Mouse (Mus musculus): Measurements from ENCODE around the gene Lrba. TPM values are rescaled to one million over a fixed set of nuclear protein-coding genes. Genes with fewer than 3 reads are reported as not detected.

The Lrba gene
- polyA plus RNA-seq, 1 experiment from 2014 or later: 4.2 TPM

DNA sequence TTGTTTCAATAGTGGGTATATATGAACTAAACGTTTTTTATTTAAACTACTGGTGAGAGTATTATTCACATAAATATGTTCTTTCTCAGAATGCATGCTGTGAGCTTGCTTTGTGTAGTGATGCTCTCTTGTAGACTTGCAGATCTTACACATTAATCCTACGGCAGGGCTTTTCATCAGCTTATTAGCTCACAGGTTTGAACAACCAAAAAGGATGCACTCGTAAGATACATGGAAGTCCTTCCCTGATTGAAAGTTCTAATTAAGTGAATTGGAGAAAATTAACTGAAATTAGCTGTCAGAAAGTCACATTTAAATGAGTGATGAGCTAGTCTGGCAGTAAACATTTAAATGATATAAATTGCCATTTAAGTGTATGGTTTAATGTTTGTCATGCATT is 488.3 kb downstream of the Lrba start:
- Histone ChIP-seq H3K9me3 (ENCODE audit: control insufficient read depth, low read length) (no peaks in the 10 kb centered on the region), H3K4me2 (ENCODE audit: low read length) (no peak overlapping the region), H3K36me3 (ENCODE audit: control insufficient read depth, insufficient read depth, low read length) (no peaks in the 10 kb centered on the region), H3K27me3 (ENCODE audit: control insufficient read depth, insufficient read depth, low read length) (no peaks in the 10 kb centered on the region), H3K4me3 (ENCODE audit: control insufficient read depth in 1 of 2, insufficient read depth in 1 of 2, low read depth in 1 of 2, low read length in 2 of 2) (no peak overlapping the region), H3K4me1 (ENCODE audit: control insufficient read depth in 2 of 2, insufficient read depth in 2 of 2, low read length in 2 of 2) (peaks cover 0 to 3% of the 10 kb centered on the region in 2 experiments; a peak in 1 of 4 replicates), H3K27ac (replicated peaks in 1 of 2; ENCODE audit: control insufficient read depth in 1 of 2, insufficient read depth in 1 of 2, low read depth in 2 of 2, low read length in 2 of 2) (no peak overlapping the region), H3K9ac (ENCODE audit: low read length) (no peak overlapping the region)
- ATAC-seq (ENCODE audit: insufficient number of reproducible peaks, insufficient read depth, low FRiP score, low read depth): no peak
- 71% methylated on average over 3 of the region's 3 CpGs for WGBS

DNA sequence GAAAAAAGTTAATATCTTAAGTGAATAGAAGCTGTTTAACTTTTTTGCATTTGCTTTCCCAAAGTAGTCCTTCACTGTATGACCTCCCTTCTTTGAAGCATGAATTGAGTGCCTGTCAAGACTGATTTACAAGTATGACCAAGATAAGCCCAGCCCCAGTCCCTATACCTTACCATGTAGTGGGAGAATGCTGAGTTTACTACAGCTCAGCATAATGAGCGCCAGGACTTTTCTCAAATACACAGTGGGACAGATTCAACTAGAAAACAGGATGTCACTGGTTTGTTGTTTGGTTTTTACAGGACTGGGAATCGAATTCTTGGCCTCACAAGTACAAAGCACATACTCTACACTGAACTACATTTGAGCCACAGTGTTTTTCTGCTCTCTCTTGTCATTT is 490.0 kb downstream of the Lrba start:
- H3K4me2 ChIP-seq (ENCODE audit: low read length): no peak overlapping the region
- 64% methylated on average over 2 of the region's 2 CpGs for WGBS
- no peak overlapping the region for H3K27ac ChIP-seq (replicated peaks in 1 of 2; ENCODE audit: control insufficient read depth in 1 of 2, insufficient read depth in 1 of 2, low read depth in 2 of 2, low read length in 2 of 2)
- H3K4me1 ChIP-seq (ENCODE audit: control insufficient read depth in 2 of 2, insufficient read depth in 2 of 2, low read length in 2 of 2): peaks cover 0 to 3% of the 10 kb centered on the region in 2 experiments; a peak in 1 of 4 replicates
- no peak overlapping the region for H3K9ac ChIP-seq (ENCODE audit: low read length)
- no peaks in the 10 kb centered on the region for H3K36me3 ChIP-seq (ENCODE audit: control insufficient read depth, insufficient read depth, low read length)
- no peak for ATAC-seq (ENCODE audit: insufficient number of reproducible peaks, insufficient read depth, low FRiP score, low read depth)
- H3K27me3 ChIP-seq (ENCODE audit: control insufficient read depth, insufficient read depth, low read length): no peaks in the 10 kb centered on the region
- no peaks in the 10 kb centered on the region for H3K9me3 ChIP-seq (ENCODE audit: control insufficient read depth, low read length)
- H3K4me3 ChIP-seq (ENCODE audit: control insufficient read depth in 1 of 2, insufficient read depth in 1 of 2, low read depth in 1 of 2, low read length in 2 of 2): no peak overlapping the region

DNA sequence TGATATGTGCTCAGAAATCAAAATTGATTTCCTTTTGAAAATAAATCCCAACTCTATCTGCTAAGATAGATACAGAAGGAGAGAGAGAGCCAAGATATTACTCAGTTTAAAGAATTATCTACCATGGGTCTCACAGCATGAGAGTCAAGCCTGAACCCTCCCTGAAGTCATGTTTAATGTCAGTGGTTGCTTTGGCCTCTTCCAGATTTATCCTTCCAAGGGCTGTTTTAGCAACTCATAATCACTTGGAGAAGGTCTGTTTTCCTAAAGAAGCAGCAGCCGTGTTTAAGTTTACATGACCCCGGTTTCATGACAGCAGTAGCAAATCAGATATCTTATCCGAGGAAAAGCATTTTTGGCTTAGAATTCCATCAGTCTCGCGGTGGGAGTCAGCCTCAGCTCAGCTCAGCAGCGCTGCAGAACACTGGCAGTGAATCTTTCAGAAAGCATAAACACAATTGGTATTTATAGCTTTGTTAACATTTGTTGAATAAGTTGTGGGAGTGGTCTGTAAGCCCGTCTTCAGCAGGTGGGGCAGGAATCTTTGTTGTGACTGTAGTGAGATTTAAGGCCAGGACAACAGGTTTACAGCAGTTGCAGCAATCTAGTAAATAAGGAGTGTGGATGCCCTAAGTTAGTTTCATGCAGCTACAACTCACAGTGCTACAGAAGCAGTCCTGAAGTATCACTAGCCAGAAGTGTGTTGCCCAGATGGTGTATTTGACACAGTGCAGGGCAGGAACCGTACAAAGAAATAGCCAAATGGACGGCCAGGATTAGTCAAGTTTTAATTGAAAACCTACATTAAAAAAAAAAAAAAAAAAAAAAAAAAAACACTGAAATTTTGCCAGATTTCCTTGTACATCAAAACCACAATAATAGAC is 499.2 kb downstream of the Lrba start:
- Histone ChIP-seq H3K4me1 (ENCODE audit: control insufficient read depth in 2 of 2, insufficient read depth in 2 of 2, low read length in 2 of 2) (peaks cover 9 to 17% of the 10 kb centered on the region in 2 experiments), H3K4me2 (ENCODE audit: low read length) (peak overlapping the region; percentile 28; the same call in 1 of the 2 replicates), H3K9ac (ENCODE audit: low read length) (no peak overlapping the region), H3K36me3 (ENCODE audit: control insufficient read depth, insufficient read depth, low read length) (no peaks in the 10 kb centered on the region), H3K4me3 (ENCODE audit: control insufficient read depth in 1 of 2, insufficient read depth in 1 of 2, low read depth in 1 of 2, low read length in 2 of 2) (no peak overlapping the region), H3K27me3 (ENCODE audit: control insufficient read depth, insufficient read depth, low read length) (no peaks in the 10 kb centered on the region), H3K9me3 (ENCODE audit: control insufficient read depth, low read length) (no peaks in the 10 kb centered on the region), H3K27ac (replicated peaks in 1 of 2; ENCODE audit: control insufficient read depth in 1 of 2, insufficient read depth in 1 of 2, low read depth in 2 of 2, low read length in 2 of 2) (peak overlapping the region; percentile 4 to 47; a peak in 2 of 4 replicates)
- WGBS: 14% methylated on average over 9 of the region's 9 CpGs
- ATAC-seq (ENCODE audit: insufficient number of reproducible peaks, insufficient read depth, low FRiP score, low read depth): no peak

DNA sequence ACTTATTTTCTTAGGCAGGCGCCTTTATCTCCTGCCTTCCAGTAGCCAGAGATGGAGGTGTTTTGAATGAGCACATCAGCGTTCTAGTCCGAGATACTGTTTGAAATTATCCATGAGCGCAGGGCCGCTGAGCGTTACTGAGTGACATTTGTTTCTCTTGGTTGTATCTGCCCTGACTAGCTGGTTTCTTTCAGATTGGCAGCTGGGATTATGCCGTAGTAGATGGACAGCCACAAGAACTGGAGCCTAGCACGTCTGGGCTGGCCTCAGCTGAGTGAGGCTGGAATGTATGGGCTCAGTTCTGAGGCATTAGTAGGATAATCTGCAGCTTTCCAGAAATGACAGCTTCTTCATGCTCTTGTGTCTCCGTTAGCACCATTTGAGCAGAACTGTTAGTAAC is 500.6 kb downstream of the Lrba start:
- Histone ChIP-seq H3K27ac (replicated peaks in 1 of 2; ENCODE audit: control insufficient read depth in 1 of 2, insufficient read depth in 1 of 2, low read depth in 2 of 2, low read length in 2 of 2) (no peak overlapping the region), H3K36me3 (ENCODE audit: control insufficient read depth, insufficient read depth, low read length) (no peaks in the 10 kb centered on the region), H3K27me3 (ENCODE audit: control insufficient read depth, insufficient read depth, low read length) (no peaks in the 10 kb centered on the region), H3K4me1 (ENCODE audit: control insufficient read depth in 2 of 2, insufficient read depth in 2 of 2, low read length in 2 of 2) (peaks cover 9 to 17% of the 10 kb centered on the region in 2 experiments), H3K4me3 (ENCODE audit: control insufficient read depth in 1 of 2, insufficient read depth in 1 of 2, low read depth in 1 of 2, low read length in 2 of 2) (no peak overlapping the region), H3K9me3 (ENCODE audit: control insufficient read depth, low read length) (no peaks in the 10 kb centered on the region), H3K4me2 (ENCODE audit: low read length) (peak overlapping the region; percentile 28; the same call in 1 of the 2 replicates), H3K9ac (ENCODE audit: low read length) (no peak overlapping the region)
- ATAC-seq (ENCODE audit: insufficient number of reproducible peaks, insufficient read depth, low FRiP score, low read depth): no peak
- 8% methylated on average over 9 of the region's 9 CpGs for WGBS

DNA sequence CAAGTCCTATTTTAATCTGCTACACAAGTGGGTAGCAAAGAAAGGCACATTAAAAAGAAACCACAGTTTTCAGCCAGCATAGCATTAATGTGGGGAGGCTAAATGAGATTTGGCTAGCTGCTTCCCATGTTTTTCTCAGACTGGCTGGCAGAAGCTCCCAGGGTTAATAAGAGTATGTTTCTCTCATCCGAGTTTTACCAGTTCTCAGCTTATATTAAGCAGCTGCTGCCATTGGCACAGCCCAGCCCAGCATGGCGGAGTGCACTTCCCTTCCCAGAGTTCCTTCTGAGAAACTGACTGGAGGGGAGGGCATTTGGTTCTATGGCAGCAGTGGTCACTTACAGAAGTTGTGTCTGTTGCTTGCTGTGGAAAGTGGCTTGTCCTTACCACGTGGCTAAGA is 514.4 kb downstream of the Lrba start:
- WGBS: 73% methylated on average over 3 of the region's 3 CpGs
- Histone ChIP-seq H3K4me2 (ENCODE audit: low read length) (no peak overlapping the region), H3K9ac (ENCODE audit: low read length) (no peak overlapping the region), H3K4me1 (ENCODE audit: control insufficient read depth in 2 of 2, insufficient read depth in 2 of 2, low read length in 2 of 2) (no peaks in the 10 kb centered on the region), H3K4me3 (ENCODE audit: control insufficient read depth in 1 of 2, insufficient read depth in 1 of 2, low read depth in 1 of 2, low read length in 2 of 2) (no peak overlapping the region), H3K36me3 (ENCODE audit: control insufficient read depth, insufficient read depth, low read length) (no peaks in the 10 kb centered on the region), H3K9me3 (ENCODE audit: control insufficient read depth, low read length) (no peaks in the 10 kb centered on the region), H3K27ac (replicated peaks in 1 of 2; ENCODE audit: control insufficient read depth in 1 of 2, insufficient read depth in 1 of 2, low read depth in 2 of 2, low read length in 2 of 2) (no peak overlapping the region), H3K27me3 (ENCODE audit: control insufficient read depth, insufficient read depth, low read length) (no peaks in the 10 kb centered on the region)
- no peak for ATAC-seq (ENCODE audit: insufficient number of reproducible peaks, insufficient read depth, low FRiP score, low read depth)

DNA sequence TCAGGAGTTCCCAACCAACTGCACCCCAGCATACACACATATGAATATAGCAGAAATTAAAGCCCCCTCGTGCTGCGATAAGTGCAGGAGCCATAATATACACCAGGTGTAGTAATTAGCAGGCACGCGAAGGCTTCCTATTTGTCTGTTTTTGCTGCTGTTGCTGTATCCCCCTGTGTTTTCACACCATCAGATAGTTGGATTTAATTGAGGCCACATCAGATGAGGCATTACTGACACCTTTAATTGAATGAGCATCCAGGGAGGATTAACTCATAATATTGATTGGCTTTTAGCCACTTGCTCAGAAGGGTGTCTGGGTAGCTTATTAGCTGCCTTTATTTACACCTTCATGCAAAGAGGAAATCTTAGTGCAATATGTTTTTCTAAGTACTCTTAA is 515.3 kb downstream of the Lrba start:
- Histone ChIP-seq H3K9me3 (ENCODE audit: control insufficient read depth, low read length) (no peaks in the 10 kb centered on the region), H3K4me2 (ENCODE audit: low read length) (no peak overlapping the region), H3K27me3 (ENCODE audit: control insufficient read depth, insufficient read depth, low read length) (no peaks in the 10 kb centered on the region), H3K36me3 (ENCODE audit: control insufficient read depth, insufficient read depth, low read length) (no peaks in the 10 kb centered on the region), H3K27ac (replicated peaks in 1 of 2; ENCODE audit: control insufficient read depth in 1 of 2, insufficient read depth in 1 of 2, low read depth in 2 of 2, low read length in 2 of 2) (no peak overlapping the region), H3K4me1 (ENCODE audit: control insufficient read depth in 2 of 2, insufficient read depth in 2 of 2, low read length in 2 of 2) (no peaks in the 10 kb centered on the region), H3K4me3 (ENCODE audit: control insufficient read depth in 1 of 2, insufficient read depth in 1 of 2, low read depth in 1 of 2, low read length in 2 of 2) (no peak overlapping the region), H3K9ac (ENCODE audit: low read length) (no peak overlapping the region)
- 87% methylated on average over 4 of the region's 4 CpGs for WGBS
- no peak for ATAC-seq (ENCODE audit: insufficient number of reproducible peaks, insufficient read depth, low FRiP score, low read depth)

DNA sequence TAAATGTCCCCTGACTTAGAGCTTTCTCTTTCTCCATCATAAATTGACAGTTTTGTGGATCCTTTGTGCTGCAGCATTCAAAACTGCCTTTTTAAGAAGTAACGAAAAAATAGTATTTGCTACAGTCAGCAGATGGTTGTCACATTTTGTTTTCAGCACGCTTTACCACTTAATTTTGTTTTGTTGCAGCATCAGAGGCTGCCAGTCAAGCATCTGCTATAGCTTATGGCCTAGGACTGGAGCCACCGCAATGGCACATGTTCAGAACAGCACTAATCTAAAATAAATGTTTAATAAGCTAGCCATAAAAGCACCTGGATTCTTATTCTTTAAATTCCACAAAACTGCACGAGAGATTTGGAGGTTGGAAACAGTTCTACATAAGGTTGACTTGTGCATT is 520.9 kb downstream of the Lrba start:
- Histone ChIP-seq H3K27me3 (ENCODE audit: control insufficient read depth, insufficient read depth, low read length) (no peaks in the 10 kb centered on the region), H3K9ac (ENCODE audit: low read length) (no peak overlapping the region), H3K4me3 (ENCODE audit: control insufficient read depth in 1 of 2, insufficient read depth in 1 of 2, low read depth in 1 of 2, low read length in 2 of 2) (no peak overlapping the region), H3K27ac (replicated peaks in 1 of 2; ENCODE audit: control insufficient read depth in 1 of 2, insufficient read depth in 1 of 2, low read depth in 2 of 2, low read length in 2 of 2) (no peak overlapping the region), H3K4me2 (ENCODE audit: low read length) (no peak overlapping the region), H3K4me1 (ENCODE audit: control insufficient read depth in 2 of 2, insufficient read depth in 2 of 2, low read length in 2 of 2) (no peaks in the 10 kb centered on the region), H3K9me3 (ENCODE audit: control insufficient read depth, low read length) (no peaks in the 10 kb centered on the region), H3K36me3 (ENCODE audit: control insufficient read depth, insufficient read depth, low read length) (no peaks in the 10 kb centered on the region)
- 80% methylated on average over 4 of the region's 4 CpGs for WGBS
- ATAC-seq (ENCODE audit: insufficient number of reproducible peaks, insufficient read depth, low FRiP score, low read depth): no peak
